Mouse (Mus musculus) midbrain, postnatal 0 days (tissue): Measurements from ENCODE around the gene Tlr12. TPM values are rescaled to one million over a fixed set of nuclear protein-coding genes. Genes with fewer than 3 reads are reported as not detected.

Experiments used
- ATAC-seq: fragments of 200-750 bp; cut with Nextera tagmentation; 2 replicates; pipeline ENCODE4 v1.8.0; 2017; ENCODE audit warnings: moderate number of reproducible peaks, mild to moderate bottlenecking, moderate TSS enrichment, moderate library complexity; ENCODE audit not compliant: low FRiP score
- DNase-seq: peaks from one replicate; pipeline ENCODE4 v3.0.0-alpha.2; 2015; ENCODE audit warnings: low spot score
- H3K27ac ChIP-seq: fragments of 300-500 bp; sonication (generic); 2 replicates; pipeline ENCODE4 v1.5.1; 2014; ENCODE audit warnings: low read depth, mild to moderate bottlenecking, low read length, mixed read lengths
- H3K27me3 ChIP-seq: fragments of 300-500 bp; sonication (generic); 2 replicates; pipeline ENCODE4 v1.6.1; 2014; ENCODE audit warnings: low read length, control low read depth, mixed read lengths; ENCODE audit not compliant: insufficient read depth
- H3K36me3 ChIP-seq: fragments of 300-500 bp; sonication (generic); 2 replicates; pipeline ENCODE4 v1.6.1; 2014; ENCODE audit warnings: low read length, control low read depth, mixed read lengths; ENCODE audit not compliant: insufficient read depth
- H3K4me1 ChIP-seq: fragments of 300-500 bp; sonication (generic); 2 replicates; pipeline ENCODE4 v1.6.1; 2014; ENCODE audit warnings: mild to moderate bottlenecking, control low read depth, antibody characterized with exemption, low read length, mixed read lengths; ENCODE audit not compliant: insufficient read depth
- H3K4me2 ChIP-seq: fragments of 300-500 bp; sonication (generic); 2 replicates; pipeline ENCODE4 v1.6.1; 2014; ENCODE audit warnings: low read depth, mild to moderate bottlenecking, low read length, mixed read lengths; ENCODE audit not compliant: poor library complexity, severe bottlenecking
- H3K4me3 ChIP-seq: fragments of 300-500 bp; sonication (generic); 2 replicates; pipeline ENCODE4 v1.5.1; 2014; ENCODE audit warnings: low read depth, mild to moderate bottlenecking, low read length, moderate library complexity
- H3K9ac ChIP-seq: fragments of 300-500 bp; sonication (generic); replicated peaks from 2 replicates; pipeline ENCODE4 v1.6.1; 2014; ENCODE audit warnings: mild to moderate bottlenecking, low read length, moderate library complexity, mixed read lengths; ENCODE audit not compliant: poor library complexity, severe bottlenecking
- H3K9me3 ChIP-seq: fragments of 300-500 bp; sonication (generic); 2 replicates; pipeline ENCODE4 v1.6.1; 2016; ENCODE audit warnings: low read length, control low read depth
- CTCF ChIP-seq: IDR thresholded peaks from 2 replicates; pipeline ENCODE4 v1.5.1; 2016; ENCODE audit warnings: antibody characterized with exemption, mild to moderate bottlenecking
- WGBS: fragments of 180-500 bp; shearing (Covaris S2); extraction: QIAGEN DNeasy Blood & Tissue Kit; methylation state at CpG from one replicate; pipeline ENCODE4 v1.1.7; 2014; 5-methylcytosine and 5-hydroxymethylcytosine counted together
- polyA plus RNA-seq: library from polyadenylated mRNA; unstranded; fragments of >200 nt; fragmentation: Nextera tagmentation; extraction: Ambion mirVana; gene quantifications from 2 replicates; pipeline ENCODE4 v1.2.1, GENCODE M21; 2015
- total RNA-seq: library from RNA; depleted of rRNA; stranded (reverse); fragments of >200 nt; gene quantifications from 2 replicates; pipeline ENCODE4 v1.2.3, GENCODE M21; 2014

Tlr12 gene
- total and polyA plus RNA-seq, 2 experiments from 2014 or later = 1.1 to 1.3 TPM

- no peak overlapping the region for H3K4me3 ChIP-seq
- H3K9me3 ChIP-seq = no peaks in the 10 kb centered on the region
- H3K4me1 ChIP-seq = peaks cover 10% of the 10 kb centered on the region; the same call in 1 of the 2 replicates
- no peak overlapping the region for H3K9ac ChIP-seq
- H3K27ac ChIP-seq = no peak overlapping the region
- WGBS = 76% methylated on average over 11 of the region's 11 CpGs
- H3K36me3 ChIP-seq = peaks cover 15% of the 10 kb centered on the region
- no peak overlapping the region for H3K4me2 ChIP-seq
- DNase-seq = peak; percentile 19
- no peaks in the 10 kb centered on the region for H3K27me3 ChIP-seq
- TF ChIP-seq CTCF = no peak
- ATAC-seq = no peak
Measured at GRCm38 (mm10) chr4:128607661-128608060, 10.8 kb downstream of the Tlr12 start.

DNA sequence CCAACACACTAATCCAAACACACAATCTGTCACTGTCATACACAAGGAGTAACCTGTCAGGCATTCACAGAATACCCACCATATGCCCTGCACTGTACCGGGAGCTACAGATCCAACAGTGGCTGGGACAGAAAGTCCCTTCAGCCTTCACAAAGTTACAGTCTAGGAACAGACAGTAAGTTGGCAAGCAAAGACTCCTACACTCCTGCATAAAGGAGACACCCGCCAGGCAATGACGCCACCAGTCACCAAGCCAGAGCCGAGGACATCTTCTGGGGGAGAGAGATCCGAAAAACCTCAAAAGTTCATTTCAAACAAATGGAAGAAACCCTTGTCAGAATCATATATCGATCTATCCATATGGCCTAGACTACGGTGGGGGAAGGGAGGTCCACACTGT, 11.8 kb downstream of the Tlr12 start:
- no peak overlapping the region for H3K4me3 ChIP-seq
- H3K36me3 ChIP-seq = peaks cover 25% of the 10 kb centered on the region
- no peak overlapping the region for H3K27ac ChIP-seq
- DNase-seq (no peak), ATAC-seq (no peak)
- H3K9me3 ChIP-seq = no peaks in the 10 kb centered on the region
- no peaks in the 10 kb centered on the region for H3K27me3 ChIP-seq
- no peak for TF ChIP-seq CTCF
- H3K4me1 ChIP-seq = peaks cover 10% of the 10 kb centered on the region; the same call in 1 of the 2 replicates
- WGBS = 94% methylated on average over 7 of the region's 7 CpGs
- H3K9ac ChIP-seq = no peak overlapping the region
- no peak overlapping the region for H3K4me2 ChIP-seq

- no peak for TF ChIP-seq CTCF
- Histone ChIP-seq H3K9me3 (no peaks in the 10 kb centered on the region), H3K4me3 (no peak overlapping the region), H3K27ac (no peak overlapping the region), H3K4me2 (no peak overlapping the region), H3K4me1 (no peaks in the 10 kb centered on the region), H3K27me3 (no peaks in the 10 kb centered on the region), H3K36me3 (peaks cover 14% of the 10 kb centered on the region), H3K9ac (no peak overlapping the region)
- no peak for DNase-seq
- 92% methylated on average over 12 of the region's 12 CpGs for WGBS
- no peak for ATAC-seq
Measured at GRCm38 (mm10) chr4:128597801-128598560, 20.4 kb downstream of the Tlr12 start.

- no peak for ATAC-seq
Measured at GRCm38 (mm10) chr4:128594062-128594461, 24.4 kb downstream of the Tlr12 start.

GRCm38 (mm10) chr4:128593286-128593685, 25.1 kb downstream of the Tlr12 start:
- ATAC-seq (no peak), DNase-seq (no peak)
- H3K27ac ChIP-seq = no peak overlapping the region
- H3K4me1 ChIP-seq = no peaks in the 10 kb centered on the region
- H3K9me3 ChIP-seq = no peaks in the 10 kb centered on the region
- 95% methylated on average over 4 of the region's 4 CpGs for WGBS
- H3K27me3 ChIP-seq = no peaks in the 10 kb centered on the region
- H3K4me3 ChIP-seq = no peak overlapping the region
- H3K4me2 ChIP-seq = no peak overlapping the region
- TF ChIP-seq CTCF = no peak
- H3K36me3 ChIP-seq = peaks cover 31% of the 10 kb centered on the region
- H3K9ac ChIP-seq = no peak overlapping the region

More at GRCm38 (mm10) chr4:128594062-128594461, 24.4 kb downstream of the Tlr12 start:
- no peak overlapping the region for H3K4me3 ChIP-seq
- H3K27ac ChIP-seq = no peak overlapping the region
- no peaks in the 10 kb centered on the region for H3K27me3 ChIP-seq
- H3K4me1 ChIP-seq = no peaks in the 10 kb centered on the region
- no peak overlapping the region for H3K4me2 ChIP-seq
- H3K36me3 ChIP-seq = peaks cover 24% of the 10 kb centered on the region
- H3K9me3 ChIP-seq = no peaks in the 10 kb centered on the region
- no peak for DNase-seq
- TF ChIP-seq CTCF = no peak
- 95% methylated on average over 5 of the region's 5 CpGs for WGBS
- no peak overlapping the region for H3K9ac ChIP-seq

GRCm38 (mm10) chr4:128579182-128579581, 39.2 kb downstream of the Tlr12 start:
- no peak overlapping the region for H3K27ac ChIP-seq
- H3K4me2 ChIP-seq = no peak overlapping the region
- DNase-seq (no peak), ATAC-seq (no peak)
- peak; percentile 24; the same call in 1 of the 2 replicates for TF ChIP-seq CTCF
- H3K27me3 ChIP-seq = no peaks in the 10 kb centered on the region
- peaks cover 20% of the 10 kb centered on the region; the same call in 1 of the 2 replicates for H3K9me3 ChIP-seq
- 58% methylated on average over 4 of the region's 4 CpGs for WGBS
- no peaks in the 10 kb centered on the region for H3K4me1 ChIP-seq
- H3K36me3 ChIP-seq = peaks cover 19% of the 10 kb centered on the region
- H3K4me3 ChIP-seq = no peak overlapping the region
- H3K9ac ChIP-seq = no peak overlapping the region
